Mouse (Mus musculus) liver, embryonic 11.5 days (tissue): ENCODE measurements around the gene Pnma5. TPM values are rescaled to one million over a fixed set of nuclear protein-coding genes. Genes with fewer than 3 reads are reported as not detected.
A peak's percentile ranks its signal among the peaks of the same experiment; 100 is the strongest.
"Not testable (repeated sequence)": the region's sequence is repeated elsewhere in the genome, so short reads cannot be mapped to it uniquely, and the experiment has no call there.

Source experiments
- ATAC-seq: fragments of 200-750 bp; cut with Nextera tagmentation; replicated peaks from 2 replicates; pipeline ENCODE4 v1.8.0; 2017; ENCODE audit warnings: moderate number of reproducible peaks, mild to moderate bottlenecking, moderate TSS enrichment, moderate library complexity; ENCODE audit not compliant: low FRiP score
- DNase-seq: peaks from one replicate; pipeline ENCODE4 v3.0.0-alpha.2; 2017; ENCODE audit warnings: low spot score
- H3K27ac ChIP-seq: fragments of 300-500 bp; sonication (generic); 2 replicates; pipeline ENCODE4 v1.5.1; 2014; ENCODE audit warnings: mild to moderate bottlenecking, low read depth, low read length, control low read depth
- H3K27me3 ChIP-seq: fragments of 300-500 bp; sonication (generic); replicated peaks from 2 replicates; pipeline ENCODE4 v1.6.1; 2014; ENCODE audit warnings: low read length, mixed read lengths; ENCODE audit not compliant: control insufficient read depth, insufficient read depth
- H3K36me3 ChIP-seq: fragments of 300-500 bp; sonication (generic); 2 replicates; pipeline ENCODE4 v1.6.1; 2014; ENCODE audit warnings: mild to moderate bottlenecking, low read length, moderate library complexity, mixed read lengths; ENCODE audit not compliant: control insufficient read depth, insufficient read depth
- H3K4me1 ChIP-seq: fragments of 300-500 bp; sonication (generic); replicated peaks from 2 replicates; pipeline ENCODE4 v1.6.1; 2014; ENCODE audit warnings: low read length, mixed read lengths; ENCODE audit not compliant: control insufficient read depth, insufficient read depth
- H3K4me2 ChIP-seq: fragments of 300-500 bp; sonication (generic); 2 replicates; pipeline ENCODE4 v1.6.1; 2014; ENCODE audit warnings: mild to moderate bottlenecking, control low read depth, moderate library complexity
- H3K4me3 ChIP-seq: fragments of 300-500 bp; sonication (generic); 2 replicates; pipeline ENCODE4 v1.5.1; 2014; ENCODE audit warnings: low read depth, low read length, control low read depth
- H3K9ac ChIP-seq: fragments of 300-500 bp; sonication (generic); 2 replicates; pipeline ENCODE4 v1.6.1; 2014; ENCODE audit warnings: low read depth, low read length, control low read depth
- H3K9me3 ChIP-seq: fragments of 300-500 bp; sonication (generic); 2 replicates; pipeline ENCODE4 v1.6.1; 2016; ENCODE audit warnings: low read length, inconsistent platforms, mixed read lengths; ENCODE audit not compliant: control insufficient read depth
- WGBS: fragments of 180-500 bp; shearing (Covaris S2); extraction: QIAGEN DNeasy Blood & Tissue Kit; methylation state at CpG from one replicate; pipeline ENCODE4 v1.1.7; 2014; 5-methylcytosine and 5-hydroxymethylcytosine counted together
- polyA plus RNA-seq: library from polyadenylated mRNA; unstranded; fragments of >200 nt; fragmentation: Nextera tagmentation; extraction: Ambion mirVana; gene quantifications from 2 replicates; pipeline ENCODE4 v1.2.1, GENCODE M21; 2014

Gene Pnma5
- polyA plus RNA-seq = not detected in 2 replicates

GRCm38 (mm10) chrX:73037003-73037402 lies at the start of gene Pnma5:
Gene Pnma5 (minus strand): TSS chrX:73037103.
- ATAC-seq (no peak), DNase-seq (no peak)
- no peak within 1 kb of the TSS for H3K4me3 ChIP-seq
- H3K36me3 ChIP-seq = no peaks in the 10 kb centered on the region
- H3K27me3 ChIP-seq = no peaks in the 10 kb centered on the region; the same call in 1 of the 2 replicates
- no peaks in the 10 kb centered on the region for H3K9me3 ChIP-seq
- H3K4me2 ChIP-seq = no peak within 1 kb of the TSS
- H3K27ac ChIP-seq = no peak within 1 kb of the TSS
- no peaks in the 10 kb centered on the region for H3K4me1 ChIP-seq
- H3K9ac ChIP-seq = no peak within 1 kb of the TSS
- 58% methylated on average over 1 of the region's 1 CpGs for WGBS

- H3K9ac ChIP-seq, H3K36me3 ChIP-seq, H3K9me3 ChIP-seq, ATAC-seq, H3K27ac ChIP-seq, H3K4me3 ChIP-seq, H3K4me2 ChIP-seq, H3K4me1 ChIP-seq, H3K27me3 ChIP-seq, DNase-seq: not testable (repeated sequence)
- WGBS = 61% methylated on average over 17 of the region's 19 CpGs
These were observed 45.6 kb upstream of the Pnma5 start, which contains the start of gene Xlr4a for GRCm38 (mm10) chrX:73082267-73083055. Gene Xlr4a (minus strand): TSS chrX:73082478.

- peaks cover 11% of the 10 kb centered on the region for H3K27me3 ChIP-seq
- H3K9me3 ChIP-seq, ATAC-seq, H3K4me2 ChIP-seq, H3K4me3 ChIP-seq, H3K4me1 ChIP-seq, DNase-seq, H3K9ac ChIP-seq, H3K36me3 ChIP-seq, H3K27ac ChIP-seq: not testable (repeated sequence)
- no CpG with 5 or more reads among the region's 5 CpGs for whole genome bisulfite sequencing
These were observed 29.9 kb upstream of the Pnma5 start for GRCm38 (mm10) chrX:73066765-73067312.

GRCm38 (mm10) chrX:73064415-73064793 lies 27.5 kb upstream of the Pnma5 start, which contains the start of gene Pnma3:
Gene Pnma3 (plus strand): TSS chrX:73064787.
- WGBS = 27% methylated on average over 7 of the region's 7 CpGs
- H3K4me3 ChIP-seq = no peak within 1 kb of the TSS
- ATAC-seq = no peak
- no peak within 1 kb of the TSS for H3K9ac ChIP-seq
- no peaks in the 10 kb centered on the region for H3K36me3 ChIP-seq
- no peaks in the 10 kb centered on the region for H3K9me3 ChIP-seq
- no peak within 1 kb of the TSS for H3K27ac ChIP-seq
- H3K27me3 ChIP-seq = peaks cover 11% of the 10 kb centered on the region
- no peaks in the 10 kb centered on the region for H3K4me1 ChIP-seq
- DNase-seq = no peak
- H3K4me2 ChIP-seq = peak within 1 kb of the TSS; percentile 41

GRCm38 (mm10) chrX:73063512-73064414 lies 26.9 kb upstream of the Pnma5 start:
- no peak overlapping the region for H3K27ac ChIP-seq
- peaks cover 11% of the 10 kb centered on the region for H3K27me3 ChIP-seq
- WGBS = 32% methylated on average over 24 of the region's 24 CpGs
- H3K9ac ChIP-seq = no peak overlapping the region
- no peaks in the 10 kb centered on the region for H3K4me1 ChIP-seq
- no peak for DNase-seq
- H3K4me2 ChIP-seq = peak overlapping the region; percentile 41
- no peaks in the 10 kb centered on the region for H3K9me3 ChIP-seq
- H3K4me3 ChIP-seq = no peak overlapping the region
- ATAC-seq = no peak
- no peaks in the 10 kb centered on the region for H3K36me3 ChIP-seq

GRCm38 (mm10) chrX:73062323-73062722 lies 25.4 kb upstream of the Pnma5 start:
- H3K36me3 ChIP-seq = no peaks in the 10 kb centered on the region
- ATAC-seq = no peak
- H3K4me1 ChIP-seq = no peaks in the 10 kb centered on the region
- H3K27ac ChIP-seq = no peak overlapping the region
- DNase-seq = no peak
- H3K27me3 ChIP-seq = peaks cover 11% of the 10 kb centered on the region
- H3K9me3 ChIP-seq = no peaks in the 10 kb centered on the region
- no peak overlapping the region for H3K4me2 ChIP-seq
- 45% methylated on average over 5 of the region's 5 CpGs for WGBS
- H3K4me3 ChIP-seq = no peak overlapping the region
- H3K9ac ChIP-seq = no peak overlapping the region

- Histone ChIP-seq H3K27ac (no peak overlapping the region), H3K9ac (no peak overlapping the region), H3K4me2 (no peak overlapping the region), H3K27me3 (peaks cover 11% of the 10 kb centered on the region), H3K4me3 (no peak overlapping the region), H3K36me3 (no peaks in the 10 kb centered on the region), H3K4me1 (no peaks in the 10 kb centered on the region), H3K9me3 (no peaks in the 10 kb centered on the region)
- WGBS = 59% methylated on average over 1 of the region's 1 CpGs
- ATAC-seq = no peak
- DNase-seq = no peak
These were observed 24.6 kb upstream of the Pnma5 start for GRCm38 (mm10) chrX:73061528-73061927.

GRCm38 (mm10) chrX:73053860-73054563 lies 17.1 kb upstream of the Pnma5 start:
- no peak overlapping the region for H3K27ac ChIP-seq
- no peak overlapping the region for H3K9ac ChIP-seq
- no peaks in the 10 kb centered on the region for H3K36me3 ChIP-seq
- H3K4me2 ChIP-seq = peak overlapping the region; percentile 43; the same call in 1 of the 2 replicates
- no peaks in the 10 kb centered on the region for H3K4me1 ChIP-seq
- ATAC-seq (peak; percentile 86), DNase-seq (peak; percentile 85)
- H3K27me3 ChIP-seq = no peaks in the 10 kb centered on the region
- WGBS = 18% methylated on average over 14 of the region's 14 CpGs
- H3K9me3 ChIP-seq = no peaks in the 10 kb centered on the region
- H3K4me3 ChIP-seq = no peak overlapping the region
